12 mouse cellular contexts compared by ENCODE assay signal in genomic region chr7:34541906-34542305, GRCm38 (mm10).
DNase-seq lines count a peak whose midpoint lies in the region; ATAC-seq and TF ChIP-seq lines count a peak whose summit lies in the region.
"Had no signal": no experiment of that assay in that cellular context is flagged by ENCODE, and none has a peak within 500 bp of the region (broad histone marks: within the 10 kb centered on the region; RNA-seq: fewer than 3 reads in every experiment).

No protein-coding gene starts in this region.

- TF ChIP-seq EP300 in CH12.LX (IDR thresholded peaks at IDR 0.05; ENCODE audit: low read length): no peak

- no peak overlapping the region for H3K9ac ChIP-seq in forebrain, embryonic 11.5 days (ENCODE audit: low read length)
- no peak overlapping the region for H3K9ac ChIP-seq in forebrain, embryonic 12.5 days
- no peak overlapping the region for H3K9ac ChIP-seq in CH12.LX (ENCODE audit: insufficient read depth, low read depth)
- H3K9ac ChIP-seq in embryonic facial prominence, embryonic 11.5 days (replicated peaks; ENCODE audit: low read length): no peak overlapping the region
- H3K9ac ChIP-seq: heart, embryonic 13.5 days; midbrain, embryonic 12.5 days; neural tube, embryonic 12.5 days had no signal

- H3K4me3 ChIP-seq in forebrain, embryonic 11.5 days (ENCODE audit: low read depth, low read length): no peak overlapping the region
- no peak overlapping the region for H3K4me3 ChIP-seq in forebrain, embryonic 12.5 days (replicated peaks)
- no peak overlapping the region for H3K4me3 ChIP-seq in layer of hippocampus, adult 2 months
- no peak overlapping the region for H3K4me3 ChIP-seq in CH12.LX (replicated peaks in 1 of 3; ENCODE audit: low read depth in 2 of 3, low read length in 2 of 3, poor library complexity in 1 of 3)
- H3K4me3 ChIP-seq in embryonic facial prominence, embryonic 11.5 days (ENCODE audit: low read depth, low read length): no peak overlapping the region
- H3K4me3 ChIP-seq: heart, embryonic 13.5 days; midbrain, embryonic 12.5 days; neural tube, embryonic 12.5 days had no signal

- peak; percentile 50 for DNase-seq in forebrain, embryonic 11.5 days (ENCODE audit: low spot score)
- no peak for DNase-seq in layer of hippocampus, adult 2 months (ENCODE audit: low spot score in 2 of 2)
- no peak for DNase-seq in layer of hippocampus, postnatal 10 days (ENCODE audit: low spot score in 2 of 2)
- DNase-seq in CH12.LX (ENCODE audit: extremely low read depth): peak; percentile 26
- peak; percentile 13 for DNase-seq in embryonic facial prominence, embryonic 11.5 days (ENCODE audit: low spot score)
- no peak for DNase-seq in spleen, postnatal 36 days (ENCODE audit: low spot score in 2 of 2)
- DNase-seq in embryo, embryonic 11 days: no peak
- DNase-seq: thymus, postnatal 36 days had no signal

- no peak; the same call in none of the 2 replicates for TF ChIP-seq RAD21 in CH12.LX (IDR thresholded peaks at IDR 0.05; ENCODE audit: low read depth, low read length)

- H3K27ac ChIP-seq in forebrain, embryonic 11.5 days (ENCODE audit: low read depth, low read length): no peak overlapping the region
- no peak overlapping the region for H3K27ac ChIP-seq in forebrain, embryonic 12.5 days
- no peak overlapping the region for H3K27ac ChIP-seq in layer of hippocampus, adult 2 months
- no peak overlapping the region for H3K27ac ChIP-seq in CH12.LX (ENCODE audit: insufficient read depth, low read depth)
- H3K27ac ChIP-seq in embryonic facial prominence, embryonic 11.5 days (replicated peaks; ENCODE audit: low read depth, low read length): no peak overlapping the region
- H3K27ac ChIP-seq: heart, embryonic 13.5 days; midbrain, embryonic 12.5 days; neural tube, embryonic 12.5 days had no signal

- no peak for TF ChIP-seq POLR2A in CH12.LX (IDR thresholded peaks at IDR 0.05; ENCODE audit: low read depth, low read length)

- in situ Hi-C loops in CH12.LX (cut with MboI; ENCODE audit: low pct_ligation_motif_present, low pct_unique_long_range_greater_than_20kb, low sequenced_read_pairs): no loop called here

- TF ChIP-seq CTCF in layer of hippocampus, adult 2 months (conservative IDR thresholded peaks at IDR 0.05): peak; percentile 45
- peak in 1 of 2 experiments; percentile 51; a peak in 2 of 4 replicates for TF ChIP-seq CTCF in CH12.LX (conservative IDR thresholded peaks at IDR 0.05 in 1 of 2, IDR thresholded peaks at IDR 0.05 in 1 of 2; ENCODE audit: low read depth in 2 of 2, low read length in 2 of 2)

- no peaks in the 10 kb centered on the region; the same call in 1 of the 2 replicates for H3K4me1 ChIP-seq in forebrain, embryonic 11.5 days (replicated peaks; ENCODE audit: control insufficient read depth, insufficient read depth, low read length)
- H3K4me1 ChIP-seq in forebrain, embryonic 12.5 days: peaks cover 5% of the 10 kb centered on the region
- H3K4me1 ChIP-seq in CH12.LX (ENCODE audit: control insufficient read depth in 1 of 2, insufficient read depth in 2 of 2): peaks cover 8 to 20% of the 10 kb centered on the region in 2 experiments
- H3K4me1 ChIP-seq in embryonic facial prominence, embryonic 11.5 days (ENCODE audit: control insufficient read depth, insufficient read depth, low read length): no peaks in the 10 kb centered on the region
- H3K4me1 ChIP-seq: neural tube, embryonic 12.5 days had no signal

- WGBS in forebrain, embryonic 11.5 days: 76% methylated on average over 4 of the region's 4 CpGs
- WGBS in forebrain, embryonic 12.5 days: 79% methylated on average over 4 of the region's 4 CpGs
- WGBS in embryonic facial prominence, embryonic 11.5 days: 80% methylated on average over 4 of the region's 4 CpGs

- H3K27me3 ChIP-seq in forebrain, embryonic 11.5 days (ENCODE audit: control insufficient read depth, insufficient read depth, low read length): no peaks in the 10 kb centered on the region
- H3K27me3 ChIP-seq in forebrain, embryonic 12.5 days: no peaks in the 10 kb centered on the region
- H3K27me3 ChIP-seq in CH12.LX (replicated peaks): no peaks in the 10 kb centered on the region
- no peaks in the 10 kb centered on the region for H3K27me3 ChIP-seq in embryonic facial prominence, embryonic 11.5 days (ENCODE audit: control insufficient read depth, insufficient read depth, low read length)
- H3K27me3 ChIP-seq: heart, embryonic 13.5 days; midbrain, embryonic 12.5 days; neural tube, embryonic 12.5 days had no signal

- no peaks in the 10 kb centered on the region for H3K79me2 ChIP-seq in CH12.LX (replicated peaks; ENCODE audit: control insufficient read depth, extremely low read depth, insufficient read depth, poor library complexity, severe bottlenecking)

- ATAC-seq in forebrain, embryonic 11.5 days (replicated peaks; ENCODE audit: low FRiP score): no peak
- no peak for ATAC-seq in forebrain, embryonic 12.5 days (ENCODE audit: low FRiP score)
- ATAC-seq in embryonic facial prominence, embryonic 11.5 days (replicated peaks; ENCODE audit: insufficient number of reproducible peaks, low FRiP score, low TSS enrichment, low read depth): no peak

- H3K9me3 ChIP-seq in forebrain, embryonic 11.5 days (ENCODE audit: control insufficient read depth, low read length): no peaks in the 10 kb centered on the region; the same call in 1 of the 2 replicates
- H3K9me3 ChIP-seq in forebrain, embryonic 12.5 days: no peaks in the 10 kb centered on the region
- peaks cover 15% of the 10 kb centered on the region for H3K9me3 ChIP-seq in CH12.LX (replicated peaks; ENCODE audit: low read length)
- H3K9me3 ChIP-seq in embryonic facial prominence, embryonic 11.5 days (replicated peaks; ENCODE audit: control insufficient read depth, low read length): no peaks in the 10 kb centered on the region
- H3K9me3 ChIP-seq: neural tube, embryonic 12.5 days had no signal

- H3K4me2 ChIP-seq in forebrain, embryonic 11.5 days (ENCODE audit: low read depth, low read length, severe bottlenecking): no peak overlapping the region
- H3K4me2 ChIP-seq in forebrain, embryonic 12.5 days: no peak overlapping the region
- no peak overlapping the region for H3K4me2 ChIP-seq in CH12.LX (ENCODE audit: insufficient read depth, low read depth, poor library complexity, severe bottlenecking)
- H3K4me2 ChIP-seq in embryonic facial prominence, embryonic 11.5 days (ENCODE audit: low read depth, low read length): no peak overlapping the region
- H3K4me2 ChIP-seq: heart, embryonic 13.5 days; midbrain, embryonic 12.5 days; neural tube, embryonic 12.5 days had no signal

- dilution Hi-C loops in CH12.LX (cut with MboI; ENCODE audit: extremely low pct_ligation_motif_present, extremely low pct_unique_long_range_greater_than_20kb, low sequenced_read_pairs): no loop called here

- H3K36me3 ChIP-seq in forebrain, embryonic 11.5 days (ENCODE audit: control insufficient read depth, insufficient read depth, low read length): no peaks in the 10 kb centered on the region
- H3K36me3 ChIP-seq in forebrain, embryonic 12.5 days (replicated peaks): no peaks in the 10 kb centered on the region
- no peaks in the 10 kb centered on the region for H3K36me3 ChIP-seq in CH12.LX (replicated peaks in 1 of 2; ENCODE audit: control insufficient read depth in 1 of 2, insufficient read depth in 1 of 2, low read length in 1 of 2)
- H3K36me3 ChIP-seq in embryonic facial prominence, embryonic 11.5 days (replicated peaks; ENCODE audit: control insufficient read depth, insufficient read depth, low read depth, low read length): no peaks in the 10 kb centered on the region
- H3K36me3 ChIP-seq: heart, embryonic 13.5 days; midbrain, embryonic 12.5 days; neural tube, embryonic 12.5 days had no signal

TF ChIP-seq in CH12.LX, 34 proteins besides CTCF, POLR2A, EP300 and RAD21:
- TF ChIP-seq SMC3 (IDR thresholded peaks at IDR 0.05; ENCODE audit: low read depth, low read length) (peak; percentile 20; the same call in 1 of the 2 replicates), ZNF384 (IDR thresholded peaks at IDR 0.05; ENCODE audit: low read depth, low read length) (no peak), JUND (conservative IDR thresholded peaks at IDR 0.05; ENCODE audit: low read depth, low read length) (peak; percentile 35; the same call in 1 of the 2 replicates)

Comparison
In these comparisons a context has a peak if more than half of its experiments do, and no peak if none do; other contexts are left out.
1. DNase-seq: peak in forebrain, embryonic 11.5 days (single experiment), CH12.LX (single experiment) and embryonic facial prominence, embryonic 11.5 days (single experiment); none in layer of hippocampus, adult 2 months (0 of 2), layer of hippocampus, postnatal 10 days (0 of 2), spleen, postnatal 36 days (0 of 2) and embryo, embryonic 11 days (single experiment).